Mouse (Mus musculus): ENCODE results near the gene Trak1. TPM values are rescaled to one million over a fixed set of nuclear protein-coding genes. Genes with fewer than 3 reads are reported as not detected.

Trak1 gene
- polyA plus RNA-seq, 1 experiment from 2014 or later = 17.0 TPM

- Histone ChIP-seq H3K4me1 (peaks cover 11% of the 10 kb centered on the region), H3K9ac (no peak overlapping the region)
- WGBS = 94% methylated on average over 5 of the region's 5 CpGs
Measured at GRCm38 (mm10) chr9:121395812-121396211, 98.5 kb downstream of the Trak1 start.

GRCm38 (mm10) chr9:121398100-121398760 lies 100.9 kb downstream of the Trak1 start:
- Histone ChIP-seq H3K4me2 (replicated peaks) (no peak overlapping the region), H3K4me3 (no peak overlapping the region), H3K36me3 (0 out of 2 replicates have a peak, but pooled peaks cover 3% of the 10 kb centered on the region), H3K27ac (no peak overlapping the region), H3K9ac (no peak overlapping the region), H3K9me3 (no peaks in the 10 kb centered on the region), H3K27me3 (no peaks in the 10 kb centered on the region), H3K4me1 (peaks cover 14% of the 10 kb centered on the region)
- WGBS = 73% methylated on average over 17 of the region's 17 CpGs
- ATAC-seq (ENCODE audit: low FRiP score, low read depth) = no peak

More at GRCm38 (mm10) chr9:121395812-121396211, 98.5 kb downstream of the Trak1 start:
- ATAC-seq (ENCODE audit: low FRiP score, low read depth) = no peak
- H3K27ac ChIP-seq = no peak overlapping the region
- H3K27me3 ChIP-seq = no peaks in the 10 kb centered on the region
- H3K9me3 ChIP-seq = no peaks in the 10 kb centered on the region
- peaks cover 17% of the 10 kb centered on the region for H3K36me3 ChIP-seq
- no peak overlapping the region for H3K4me2 ChIP-seq (replicated peaks)
- no peak overlapping the region for H3K4me3 ChIP-seq

- no peak overlapping the region for H3K4me2 ChIP-seq (replicated peaks)
- H3K36me3 ChIP-seq = 0 out of 2 replicates have a peak, but pooled peaks cover 3% of the 10 kb centered on the region
- 73% methylated on average over 7 of the region's 7 CpGs for WGBS
- H3K27ac ChIP-seq = no peak overlapping the region
- H3K4me1 ChIP-seq = peaks cover 19% of the 10 kb centered on the region
- no peak for ATAC-seq (ENCODE audit: low FRiP score, low read depth)
- no peaks in the 10 kb centered on the region for H3K27me3 ChIP-seq
- no peak overlapping the region for H3K4me3 ChIP-seq
- no peaks in the 10 kb centered on the region for H3K9me3 ChIP-seq
- no peak overlapping the region for H3K9ac ChIP-seq
Measured at GRCm38 (mm10) chr9:121398761-121399160, 101.5 kb downstream of the Trak1 start.

GRCm38 (mm10) chr9:121400608-121401007 lies 103.3 kb downstream of the Trak1 start:
- H3K4me2 ChIP-seq (replicated peaks) = no peak overlapping the region
- ATAC-seq (ENCODE audit: low FRiP score, low read depth) = no peak
- no peaks in the 10 kb centered on the region for H3K27me3 ChIP-seq
- 0 out of 2 replicates have a peak, but pooled peaks cover 2% of the 10 kb centered on the region for H3K36me3 ChIP-seq
- no peak overlapping the region for H3K4me3 ChIP-seq
- WGBS = 84% methylated on average over 8 of the region's 8 CpGs
- no peak overlapping the region for H3K9ac ChIP-seq
- H3K4me1 ChIP-seq = peaks cover 19% of the 10 kb centered on the region
- H3K27ac ChIP-seq = no peak overlapping the region
- no peaks in the 10 kb centered on the region for H3K9me3 ChIP-seq

GRCm38 (mm10) chr9:121403157-121403671 lies 105.9 kb downstream of the Trak1 start:
- peak overlapping the region; percentile 19 for H3K4me3 ChIP-seq
- H3K9me3 ChIP-seq = no peaks in the 10 kb centered on the region
- H3K9ac ChIP-seq = no peak overlapping the region
- H3K4me2 ChIP-seq (replicated peaks) = peak overlapping the region; percentile 51
- no peaks in the 10 kb centered on the region for H3K27me3 ChIP-seq
- no peak overlapping the region for H3K27ac ChIP-seq
- peak; percentile 79 for ATAC-seq (ENCODE audit: low FRiP score, low read depth)
- peaks cover 9% of the 10 kb centered on the region for H3K4me1 ChIP-seq
- 30% methylated on average over 16 of the region's 16 CpGs for WGBS
- H3K36me3 ChIP-seq = no peaks in the 10 kb centered on the region

- Histone ChIP-seq H3K4me3 (peak overlapping the region; percentile 19), H3K27me3 (no peaks in the 10 kb centered on the region), H3K36me3 (no peaks in the 10 kb centered on the region), H3K4me2 (replicated peaks) (peak overlapping the region; percentile 51), H3K9me3 (no peaks in the 10 kb centered on the region), H3K27ac (no peak overlapping the region), H3K9ac (no peak overlapping the region), H3K4me1 (peaks cover 8% of the 10 kb centered on the region; the same call in 1 of the 2 replicates)
- 81% methylated on average over 11 of the region's 11 CpGs for whole genome bisulfite sequencing
- no peak for ATAC-seq (ENCODE audit: low FRiP score, low read depth)
Measured at GRCm38 (mm10) chr9:121403699-121404098, 106.4 kb downstream of the Trak1 start.

- Histone ChIP-seq H3K9me3 (no peaks in the 10 kb centered on the region), H3K36me3 (no peaks in the 10 kb centered on the region), H3K27ac (no peak overlapping the region), H3K9ac (no peak overlapping the region), H3K27me3 (no peaks in the 10 kb centered on the region), H3K4me2 (replicated peaks) (no peak overlapping the region), H3K4me1 (peaks cover 8% of the 10 kb centered on the region; the same call in 1 of the 2 replicates), H3K4me3 (no peak overlapping the region)
- WGBS = 97% methylated on average over 8 of the region's 8 CpGs
- no peak for ATAC-seq (ENCODE audit: low FRiP score, low read depth)
Measured at GRCm38 (mm10) chr9:121405088-121405681, 107.9 kb downstream of the Trak1 start.

- no peaks in the 10 kb centered on the region for H3K36me3 ChIP-seq
- H3K4me3 ChIP-seq = no peak overlapping the region
- H3K27me3 ChIP-seq = no peaks in the 10 kb centered on the region
- no peak for ATAC-seq (ENCODE audit: low FRiP score, low read depth)
- H3K9ac ChIP-seq = no peak overlapping the region
- 94% methylated on average over 4 of the region's 4 CpGs for WGBS
- H3K4me2 ChIP-seq (replicated peaks) = no peak overlapping the region
- H3K27ac ChIP-seq = no peak overlapping the region
- peaks cover 8% of the 10 kb centered on the region; the same call in 1 of the 2 replicates for H3K4me1 ChIP-seq
- no peaks in the 10 kb centered on the region for H3K9me3 ChIP-seq
Measured at GRCm38 (mm10) chr9:121405792-121406191, 108.5 kb downstream of the Trak1 start.

GRCm38 (mm10) chr9:121414237-121414636 lies 116.9 kb downstream of the Trak1 start:
- Histone ChIP-seq H3K4me1 (no peaks in the 10 kb centered on the region), H3K27me3 (no peaks in the 10 kb centered on the region), H3K27ac (no peak overlapping the region), H3K9me3 (no peaks in the 10 kb centered on the region), H3K4me2 (replicated peaks) (no peak overlapping the region), H3K9ac (no peak overlapping the region), H3K4me3 (no peak overlapping the region), H3K36me3 (peaks cover 8% of the 10 kb centered on the region; the same call in 1 of the 2 replicates)
- no peak for ATAC-seq (ENCODE audit: low FRiP score, low read depth)
- WGBS = 91% methylated on average over 12 of the region's 12 CpGs

GRCm38 (mm10) chr9:121415626-121416241 lies 118.4 kb downstream of the Trak1 start:
- WGBS = 81% methylated on average over 19 of the region's 19 CpGs
- no peak overlapping the region for H3K4me3 ChIP-seq
- H3K27ac ChIP-seq = no peak overlapping the region
- H3K9me3 ChIP-seq = no peaks in the 10 kb centered on the region
- no peak overlapping the region for H3K4me2 ChIP-seq (replicated peaks)
- peaks cover 8% of the 10 kb centered on the region; the same call in 1 of the 2 replicates for H3K36me3 ChIP-seq
- no peaks in the 10 kb centered on the region for H3K4me1 ChIP-seq
- H3K9ac ChIP-seq = no peak overlapping the region
- no peaks in the 10 kb centered on the region for H3K27me3 ChIP-seq
- no peak for ATAC-seq (ENCODE audit: low FRiP score, low read depth)

- no peaks in the 10 kb centered on the region for H3K27me3 ChIP-seq
- 84% methylated on average over 5 of the region's 5 CpGs for WGBS
- H3K4me3 ChIP-seq = no peak overlapping the region
- H3K9me3 ChIP-seq = no peaks in the 10 kb centered on the region
- H3K4me2 ChIP-seq (replicated peaks) = no peak overlapping the region
- H3K4me1 ChIP-seq = no peaks in the 10 kb centered on the region
- no peak overlapping the region for H3K27ac ChIP-seq
- no peak overlapping the region for H3K9ac ChIP-seq
- ATAC-seq (ENCODE audit: low FRiP score, low read depth) = no peak
- H3K36me3 ChIP-seq = peaks cover 8% of the 10 kb centered on the region; the same call in 1 of the 2 replicates
Measured at GRCm38 (mm10) chr9:121416460-121416859, 119.2 kb downstream of the Trak1 start.
